Mouse (Mus musculus): ENCODE measurements around the gene Vmn1r155. TPM values are rescaled to one million over a fixed set of nuclear protein-coding genes. Genes with fewer than 3 reads are reported as not detected.
"Not testable (repeated sequence)": the region's sequence is repeated elsewhere in the genome, so short reads cannot be mapped to it uniquely, and the experiment has no call there.

Gene Vmn1r155
- not detected in 2 replicates for polyA plus RNA-seq (2015; fragmentation: Nextera tagmentation; extraction: Ambion mirVana)

DNA sequence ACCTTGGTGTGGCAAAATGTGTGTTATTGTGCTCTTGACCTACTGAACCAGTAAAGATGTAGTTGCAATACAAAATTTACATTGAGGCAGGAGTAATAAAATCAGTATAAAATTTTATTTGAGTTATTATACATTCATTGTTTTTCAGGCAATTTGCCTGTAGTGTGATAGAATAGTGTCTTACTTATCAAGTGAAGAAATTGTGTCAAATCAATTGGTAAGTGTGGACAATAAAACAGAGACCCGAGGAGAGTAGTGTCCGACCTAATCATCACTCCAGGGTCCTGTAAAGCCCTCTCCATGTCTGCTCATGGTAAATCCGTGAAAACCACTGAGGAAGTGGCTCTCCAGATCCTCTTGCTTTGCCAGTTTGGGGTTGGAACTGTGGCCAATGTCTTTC, at the start of gene Vmn1r155:
Gene Vmn1r155 (plus strand): TSS at position 301 of the 400 bp plus-strand sequence.
- H3K9me3 ChIP-seq; H3K4me1 ChIP-seq; H3K4me3 ChIP-seq; H3K27me3 ChIP-seq; H3K36me3 ChIP-seq; H3K27ac ChIP-seq; H3K9ac ChIP-seq; ATAC-seq (ENCODE audit: insufficient number of reproducible peaks, insufficient read depth, low FRiP score, low TSS enrichment, low read depth); H3K4me2 ChIP-seq: not testable (repeated sequence)
- no CpG with 5 or more reads among the region's 3 CpGs for WGBS

DNA sequence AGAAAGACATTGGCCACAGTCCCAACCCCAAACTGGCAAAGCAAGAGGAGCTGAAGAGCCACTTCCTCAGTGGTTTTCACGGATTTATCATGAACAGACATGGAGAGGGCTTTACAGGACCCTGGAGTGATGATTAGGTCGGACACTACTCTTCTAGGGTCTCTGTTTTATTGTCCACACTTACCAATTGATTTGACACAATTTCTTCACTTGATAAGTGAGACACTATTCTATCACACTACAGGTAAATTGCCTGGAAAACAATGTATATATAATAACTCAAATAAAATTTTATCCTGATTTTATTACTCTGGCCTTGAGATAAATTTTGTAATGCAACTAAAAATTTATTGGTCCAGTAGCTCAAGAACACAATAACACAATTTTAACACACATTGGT, 34.4 kb downstream of the Vmn1r155 start, which contains the start of gene Gm8693:
Gene Gm8693 (minus strand): TSS at position 101 of the 400 bp plus-strand sequence.
- H3K4me3 ChIP-seq; H3K27me3 ChIP-seq; H3K36me3 ChIP-seq; H3K27ac ChIP-seq; ATAC-seq (ENCODE audit: insufficient number of reproducible peaks, insufficient read depth, low FRiP score, low TSS enrichment, low read depth); H3K9me3 ChIP-seq; H3K4me2 ChIP-seq; H3K4me1 ChIP-seq; H3K9ac ChIP-seq: not testable (repeated sequence)
- WGBS: no CpG with 5 or more reads among the region's 2 CpGs

Other genes with a start within 250 kb of the Vmn1r155 start
- gene Vmn1r148, start 244.4 kb upstream of the Vmn1r155 start, polyA plus RNA-seq (2015; fragmentation: Nextera tagmentation; extraction: Ambion mirVana): not detected in 2 replicates
- gene Vmn1r149, start 219.8 kb upstream of the Vmn1r155 start, polyA plus RNA-seq (2015; fragmentation: Nextera tagmentation; extraction: Ambion mirVana): not detected in 2 replicates
- gene Gm10665, start 193.9 kb upstream of the Vmn1r155 start, polyA plus RNA-seq (2015; fragmentation: Nextera tagmentation; extraction: Ambion mirVana): not detected in 2 replicates
- gene Vmn1r151, start 158.3 kb upstream of the Vmn1r155 start, polyA plus RNA-seq (2015; fragmentation: Nextera tagmentation; extraction: Ambion mirVana): not detected in 2 replicates
- gene Vmn1r152, start 135.1 kb upstream of the Vmn1r155 start, polyA plus RNA-seq (2015; fragmentation: Nextera tagmentation; extraction: Ambion mirVana): not detected in 2 replicates
- gene Gm8677, start 123.1 kb upstream of the Vmn1r155 start, polyA plus RNA-seq (2015; fragmentation: Nextera tagmentation; extraction: Ambion mirVana): not detected in 2 replicates
- gene Gm4201, start 92.7 kb upstream of the Vmn1r155 start, polyA plus RNA-seq (2015; fragmentation: Nextera tagmentation; extraction: Ambion mirVana): not detected in 2 replicates
- not detected in 2 replicates for gene Gm4565, start 69.9 kb upstream of the Vmn1r155 start, polyA plus RNA-seq (2015; fragmentation: Nextera tagmentation; extraction: Ambion mirVana)
- not detected in 2 replicates for gene Gm8693, start 34.3 kb downstream of the Vmn1r155 start, polyA plus RNA-seq (2015; fragmentation: Nextera tagmentation; extraction: Ambion mirVana)
- gene Gm4567, start 61.7 kb downstream of the Vmn1r155 start, polyA plus RNA-seq (2015; fragmentation: Nextera tagmentation; extraction: Ambion mirVana): not detected in 2 replicates
- gene Vmn1r157, start 103.7 kb downstream of the Vmn1r155 start, polyA plus RNA-seq (2015; fragmentation: Nextera tagmentation; extraction: Ambion mirVana): not detected in 2 replicates
- gene Vmn1r158, start 132.8 kb downstream of the Vmn1r155 start, polyA plus RNA-seq (2015; fragmentation: Nextera tagmentation; extraction: Ambion mirVana): not detected in 2 replicates
- gene Vmn1r159, start 185.6 kb downstream of the Vmn1r155 start, polyA plus RNA-seq (2015; fragmentation: Nextera tagmentation; extraction: Ambion mirVana): not detected in 2 replicates
- gene Vmn1r160, start 213.2 kb downstream of the Vmn1r155 start, polyA plus RNA-seq (2015; fragmentation: Nextera tagmentation; extraction: Ambion mirVana): not detected in 2 replicates

Measured in embryonic facial prominence, embryonic 13.5 days (tissue).